Mouse (Mus musculus) 416B (cell line): ENCODE measurements around the gene Pla1a.

Experiments
- DNase-seq: peaks from one replicate; pipeline ENCODE4 v3.0.0; 2011; ENCODE audit warnings: low read depth

Pla1a gene

GRCm38 (mm10) chr16:38434295-38434795, 1.4 kb upstream of the Pla1a start:
- no peak for DNase-seq

- no peak for DNase-seq
Measured at GRCm38 (mm10) chr16:38433514-38433913, 569 bp upstream of the Pla1a start.

GRCm38 (mm10) chr16:38431446-38432185, 1.3 kb downstream of the Pla1a start:
- no peak for DNase-seq

DNA sequence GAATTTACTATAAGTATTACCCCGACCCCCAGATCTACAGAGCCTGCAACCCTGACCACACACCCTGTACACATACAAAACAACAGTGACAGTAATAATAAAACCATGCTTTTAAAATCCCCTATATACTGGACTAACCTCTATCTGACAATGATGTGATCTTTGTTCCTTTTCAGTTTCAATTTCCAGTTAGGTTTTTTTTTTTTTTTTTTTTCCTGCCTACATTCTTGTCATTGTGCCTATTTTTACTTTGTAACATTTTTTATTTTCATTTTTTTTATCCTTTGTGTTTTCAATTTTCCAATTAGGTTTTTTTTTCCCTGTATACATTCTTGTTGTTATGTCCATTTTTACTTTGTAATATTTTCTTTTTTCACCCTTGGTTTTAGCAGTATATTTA, 7.1 kb downstream of the Pla1a start:
- DNase-seq: no peak

- no peak for DNase-seq
Measured at GRCm38 (mm10) chr16:38425374-38425773, 7.6 kb downstream of the Pla1a start.

- no peak for DNase-seq
Measured at GRCm38 (mm10) chr16:38414953-38415352, 18.0 kb downstream of the Pla1a start.

DNA sequence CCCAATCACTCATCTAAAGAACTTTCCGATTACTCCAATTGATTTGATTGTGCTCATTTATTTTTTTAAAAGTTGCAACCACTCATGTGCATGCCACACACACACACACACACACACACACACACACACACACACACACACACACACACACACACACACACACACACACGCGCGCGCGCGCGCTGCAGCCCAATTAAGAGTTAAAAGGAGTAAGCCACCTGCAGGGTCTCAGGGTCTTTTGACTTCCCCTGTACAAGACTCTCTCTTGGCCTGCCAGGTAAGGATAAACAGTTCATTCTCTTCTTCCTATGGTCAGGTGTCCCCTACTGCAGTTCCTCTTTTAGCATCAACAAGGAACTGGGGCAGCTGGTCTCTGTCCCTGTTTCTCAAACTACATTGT, 24.5 kb downstream of the Pla1a start:
- no peak for DNase-seq

DNA sequence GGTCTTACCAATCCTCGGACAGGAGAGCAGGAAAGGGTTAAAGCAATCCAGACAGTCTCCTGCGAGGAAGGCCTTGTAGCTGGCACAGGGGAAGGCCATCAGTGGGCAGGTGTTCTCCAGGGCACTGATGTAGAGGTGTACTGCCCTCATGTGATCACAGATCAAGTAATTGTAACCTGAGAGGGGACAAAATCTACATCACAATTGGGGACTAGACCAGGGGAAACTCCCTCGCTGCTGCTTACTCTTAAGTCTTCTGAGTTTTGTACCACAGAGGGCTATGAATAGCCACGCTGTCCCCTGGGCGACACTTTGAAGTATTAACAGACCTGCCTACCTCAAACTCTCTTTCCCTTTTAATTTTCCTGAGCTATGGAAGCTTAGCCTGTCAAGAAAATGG, 25.4 kb downstream of the Pla1a start:
- DNase-seq: no peak

DNA sequence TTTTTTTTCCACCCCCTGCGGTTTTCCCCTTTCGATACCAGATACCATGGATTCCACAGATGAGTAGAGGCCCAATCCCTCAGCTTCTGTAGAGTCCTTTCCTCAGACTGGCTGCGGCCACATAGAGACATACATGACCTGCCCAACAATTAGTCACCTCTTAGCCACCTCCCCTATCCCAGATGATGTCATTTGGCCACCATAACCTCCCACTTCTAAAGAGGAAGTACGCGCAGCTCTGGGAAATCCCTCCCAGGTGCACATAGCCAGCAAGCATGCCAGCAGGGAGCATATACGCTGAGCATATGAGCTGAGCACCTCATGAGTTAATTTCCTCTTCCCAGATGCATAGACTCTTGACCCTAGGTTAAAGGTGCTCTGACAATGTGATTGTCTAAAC, 26.2 kb downstream of the Pla1a start:
- DNase-seq: peak; percentile 64

- no peak for DNase-seq
Measured at GRCm38 (mm10) chr16:38406293-38406692, 26.7 kb downstream of the Pla1a start.

DNA sequence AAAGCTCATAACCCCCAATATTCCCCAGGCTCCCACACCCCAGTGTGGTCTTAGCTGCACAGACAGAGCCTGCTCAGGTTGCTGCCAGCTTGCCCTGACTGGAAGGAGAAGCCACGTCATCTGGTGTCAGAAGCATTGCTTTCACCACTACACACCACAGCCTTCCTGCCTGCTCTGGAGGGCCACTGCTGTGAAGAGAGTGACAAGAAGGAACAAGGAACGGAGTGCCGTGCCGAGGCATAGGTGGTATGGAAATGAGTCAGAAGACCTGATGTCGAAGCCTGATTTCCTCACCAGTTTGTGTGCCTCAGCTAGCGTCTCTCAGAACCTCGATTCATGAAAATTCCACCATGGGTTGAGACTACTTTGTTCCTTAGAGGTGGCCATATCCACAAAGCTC, 29.3 kb downstream of the Pla1a start:
- DNase-seq: peak; percentile 95

GRCm38 (mm10) chr16:38401468-38401867, 31.5 kb downstream of the Pla1a start:
- DNase-seq: no peak

DNA sequence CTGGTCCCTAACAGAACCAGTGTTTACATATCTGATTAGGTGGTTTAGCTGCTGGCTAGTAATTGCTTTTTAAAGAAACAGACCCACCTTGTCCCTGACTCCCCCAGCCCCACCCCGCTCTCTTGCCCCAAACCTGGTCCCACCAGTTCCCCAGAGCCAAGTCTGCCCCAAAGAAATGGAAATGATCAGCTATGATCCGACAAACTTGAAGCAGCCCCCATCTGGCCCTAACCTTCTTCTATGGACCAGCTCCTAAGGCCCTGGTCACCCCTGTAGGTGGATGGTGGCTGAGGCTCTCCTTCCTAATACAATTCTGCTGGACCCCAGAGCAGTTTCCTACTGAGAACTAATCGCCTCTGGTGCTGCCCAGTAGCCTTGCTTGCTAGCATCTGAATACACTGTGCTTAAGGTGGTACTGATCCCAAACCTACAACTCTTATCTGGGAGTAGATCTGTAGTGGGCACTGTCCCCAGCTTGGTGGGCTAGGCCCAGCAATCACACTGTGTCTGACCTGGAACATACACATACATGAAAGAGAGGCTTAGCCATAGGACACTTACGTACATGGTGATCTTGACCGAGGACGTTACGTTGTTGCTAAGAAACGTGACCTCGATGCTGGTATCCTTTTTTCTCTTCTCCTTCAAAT, 32.5 kb downstream of the Pla1a start:
- DNase-seq: no peak

GRCm38 (mm10) chr16:38399531-38400231, 33.3 kb downstream of the Pla1a start:
- peak; percentile 84 for DNase-seq

DNA sequence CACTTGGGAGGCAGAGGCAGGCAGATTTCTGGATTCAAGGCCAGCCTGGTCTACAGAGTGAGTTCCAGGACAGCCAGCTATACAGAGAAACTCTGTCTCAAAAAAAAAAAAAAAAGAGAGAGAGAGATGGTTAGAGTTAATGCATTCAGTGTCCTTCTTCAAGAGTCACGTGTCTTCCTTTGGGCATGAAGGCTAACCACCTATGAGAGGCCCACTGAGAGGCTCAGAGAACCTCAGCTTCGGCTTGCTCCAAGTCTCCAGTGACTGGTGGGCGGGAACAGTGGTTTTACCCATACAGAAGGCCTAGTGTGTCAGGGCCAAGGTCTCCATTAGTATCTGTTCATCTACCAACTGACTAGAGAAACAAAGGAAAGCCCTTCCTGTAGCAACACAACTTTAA, 33.9 kb downstream of the Pla1a start:
- DNase-seq: peak; percentile 96

DNA sequence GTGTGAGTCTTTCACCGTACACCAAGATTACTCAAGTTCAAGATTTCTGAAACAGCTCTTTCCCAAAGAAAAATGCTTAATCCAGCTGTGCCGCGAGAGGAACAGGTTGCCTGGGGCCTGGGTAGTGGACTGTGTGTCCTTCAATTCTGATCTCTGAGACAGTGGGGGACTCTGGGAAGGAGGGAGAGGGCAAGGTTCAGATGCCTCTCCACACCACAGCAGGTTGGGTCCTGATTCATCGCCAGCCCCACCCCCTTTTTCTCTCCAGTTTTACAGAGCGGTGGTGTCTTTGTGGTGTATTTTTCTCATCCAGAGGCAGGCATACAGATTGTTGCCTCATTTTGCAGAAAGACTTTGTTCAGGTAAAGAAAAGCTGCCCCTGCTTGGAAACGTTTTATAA, 34.7 kb downstream of the Pla1a start:
- no peak for DNase-seq

DNA sequence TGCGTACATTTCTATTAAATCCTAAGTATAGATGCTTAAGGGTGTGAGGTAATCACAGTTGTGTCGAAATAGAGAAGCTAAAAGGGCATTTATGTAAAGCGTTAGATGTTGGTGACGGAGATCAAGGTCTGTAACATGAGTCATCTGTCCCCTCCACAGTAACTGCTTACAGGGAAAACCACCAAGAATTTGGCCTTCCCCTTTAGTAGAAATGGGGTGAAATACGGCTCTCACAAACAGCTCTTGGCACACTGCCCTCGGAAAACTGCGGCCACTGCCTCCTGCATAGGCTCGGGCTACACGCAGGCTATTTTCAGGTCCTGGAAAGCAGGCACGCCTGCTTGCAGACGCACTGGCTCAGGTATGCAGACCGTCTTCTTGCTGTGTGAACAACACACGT, 36.8 kb downstream of the Pla1a start:
- DNase-seq: peak; percentile 99

GRCm38 (mm10) chr16:38395060-38395730, 37.8 kb downstream of the Pla1a start:
- peak; percentile 53 for DNase-seq

DNA sequence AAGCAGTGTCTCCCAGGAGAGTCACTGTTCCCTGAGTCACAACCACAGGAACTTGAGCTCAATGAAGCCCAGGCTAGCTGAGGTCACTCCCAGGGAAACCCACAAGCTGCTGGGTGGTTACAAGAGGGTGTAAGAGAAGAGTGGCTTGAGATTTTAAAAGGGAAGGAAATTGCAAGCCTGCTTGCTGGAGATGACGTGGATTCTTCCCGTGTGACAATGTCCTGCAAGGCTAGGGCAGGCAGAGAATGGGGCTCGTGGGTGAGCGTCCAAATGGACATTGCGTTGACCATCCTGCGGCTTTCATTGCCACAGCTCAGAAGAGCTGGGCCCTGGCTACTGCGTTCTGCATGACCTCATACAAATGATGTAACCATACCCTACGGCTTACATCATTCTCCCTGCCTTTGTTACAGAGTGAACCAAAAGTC, 38.7 kb downstream of the Pla1a start:
- peak; percentile 90 for DNase-seq

DNA sequence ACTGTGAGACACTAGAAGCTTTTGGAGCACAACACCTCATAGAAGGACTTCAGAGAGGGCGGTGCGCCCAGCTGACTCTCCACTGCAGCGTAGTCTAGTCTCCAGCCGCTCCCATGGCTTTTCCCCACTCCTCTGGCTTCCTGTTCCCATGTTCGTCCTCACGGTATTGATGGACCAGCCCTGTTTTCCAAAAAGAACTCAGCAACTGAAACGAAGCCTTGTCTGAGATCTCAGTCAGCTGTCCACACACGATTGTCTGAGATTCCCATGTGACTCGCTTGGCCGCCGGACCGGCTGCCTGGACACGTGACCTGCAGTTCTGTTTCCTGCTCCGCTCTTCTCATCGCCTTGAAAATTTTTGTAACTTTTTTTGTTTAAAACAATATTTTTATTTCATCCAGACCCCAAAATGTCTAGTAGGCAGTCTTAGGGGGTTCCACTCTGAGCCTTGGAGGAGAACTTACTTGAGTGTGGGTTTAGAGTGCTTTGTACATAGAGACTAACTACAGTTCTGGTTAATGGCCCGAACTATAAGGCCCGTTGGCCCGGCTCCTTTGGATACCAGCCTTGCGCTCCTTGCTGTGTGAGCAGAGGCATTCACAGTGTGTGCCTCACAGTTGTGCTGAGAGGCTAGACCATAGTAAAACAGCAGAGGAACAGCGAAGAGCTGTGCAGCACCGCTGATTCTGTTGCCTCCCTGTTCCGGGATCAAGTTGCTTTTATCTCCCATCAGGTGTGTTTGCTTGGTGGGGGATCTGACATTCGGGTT, 40.6 kb downstream of the Pla1a start:
- DNase-seq: no peak

DNA sequence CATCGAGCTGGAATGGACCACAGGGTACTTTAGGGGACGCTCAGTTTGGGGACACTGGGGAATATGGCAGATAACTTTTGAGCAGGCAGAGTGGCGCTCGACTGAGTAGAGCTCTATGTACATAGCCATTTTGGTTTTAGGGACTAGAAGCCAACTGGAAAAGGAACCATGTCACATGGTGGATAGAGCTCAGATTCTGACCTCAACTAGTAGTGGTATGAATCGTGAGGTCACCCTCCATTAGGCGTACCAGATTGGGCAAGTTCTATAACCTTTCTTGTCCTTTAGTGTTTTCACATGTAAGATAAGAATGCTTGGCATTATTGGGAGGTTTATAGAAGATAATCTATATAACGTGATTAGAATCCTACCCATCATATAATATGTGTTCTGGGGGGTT, 42.6 kb downstream of the Pla1a start:
- DNase-seq: no peak
